Mouse (Mus musculus) spleen, adult 18-20 months (tissue): ENCODE data around the gene Pakap.

Experiments used
- DNase-seq, 2 experiments: peaks; one replicate each; pipeline ENCODE4 v3.0.0; 2022; ENCODE audit warnings: mixed read lengths in 2 of 2

Gene Pakap

GRCm38 (mm10) chr4:57677916-57678315, 109.9 kb downstream of the Pakap start:
- DNase-seq: no peak

GRCm38 (mm10) chr4:57678991-57679457, 111.0 kb downstream of the Pakap start:
- no peak for DNase-seq

- DNase-seq: no peak
Observed at GRCm38 (mm10) chr4:57680186-57680585, 112.2 kb downstream of the Pakap start.

GRCm38 (mm10) chr4:57681511-57681910, 113.5 kb downstream of the Pakap start:
- peak; percentile 75 to 79 for DNase-seq

GRCm38 (mm10) chr4:57682341-57682740, 114.4 kb downstream of the Pakap start:
- no peak for DNase-seq

GRCm38 (mm10) chr4:57682944-57683343, 115.0 kb downstream of the Pakap start:
- DNase-seq: no peak

GRCm38 (mm10) chr4:57684676-57685215, 116.8 kb downstream of the Pakap start:
- DNase-seq: no peak

- DNase-seq: no peak
Observed at GRCm38 (mm10) chr4:57686736-57687135, 118.8 kb downstream of the Pakap start.

GRCm38 (mm10) chr4:57687583-57687982, 119.6 kb downstream of the Pakap start:
- DNase-seq: no peak

- no peak for DNase-seq
Observed at GRCm38 (mm10) chr4:57688131-57688530, 120.2 kb downstream of the Pakap start.

GRCm38 (mm10) chr4:57690001-57690400, 122.0 kb downstream of the Pakap start:
- no peak for DNase-seq

- no peak for DNase-seq
Observed at GRCm38 (mm10) chr4:57690805-57691204, 122.8 kb downstream of the Pakap start.

GRCm38 (mm10) chr4:57694356-57695136, 126.6 kb downstream of the Pakap start:
- DNase-seq: no peak

GRCm38 (mm10) chr4:57696955-57697354, 129.0 kb downstream of the Pakap start:
- DNase-seq: no peak

- no peak for DNase-seq
Observed at GRCm38 (mm10) chr4:57697918-57698611, 130.1 kb downstream of the Pakap start.

GRCm38 (mm10) chr4:57701576-57701975, 133.6 kb downstream of the Pakap start:
- DNase-seq: no peak

- no peak for DNase-seq
Observed at GRCm38 (mm10) chr4:57703574-57704470, 135.8 kb downstream of the Pakap start.

- DNase-seq: no peak
Observed at GRCm38 (mm10) chr4:57704575-57704974, 136.6 kb downstream of the Pakap start.

- no peak for DNase-seq
Observed at GRCm38 (mm10) chr4:57715849-57716248, 147.9 kb downstream of the Pakap start.

- DNase-seq: no peak
Observed at GRCm38 (mm10) chr4:57716735-57717134, 148.8 kb downstream of the Pakap start.

- no peak for DNase-seq
Observed at GRCm38 (mm10) chr4:57717354-57717753, 149.4 kb downstream of the Pakap start, which contains the start of gene Akap2. Akap2 (plus strand) TSS chr4:57717657.

- no peak for DNase-seq
Observed at GRCm38 (mm10) chr4:57719370-57719769, 151.4 kb downstream of the Pakap start.
